Mouse (Mus musculus): ENCODE measurements around the gene Cutc.

Cutc gene

DNA sequence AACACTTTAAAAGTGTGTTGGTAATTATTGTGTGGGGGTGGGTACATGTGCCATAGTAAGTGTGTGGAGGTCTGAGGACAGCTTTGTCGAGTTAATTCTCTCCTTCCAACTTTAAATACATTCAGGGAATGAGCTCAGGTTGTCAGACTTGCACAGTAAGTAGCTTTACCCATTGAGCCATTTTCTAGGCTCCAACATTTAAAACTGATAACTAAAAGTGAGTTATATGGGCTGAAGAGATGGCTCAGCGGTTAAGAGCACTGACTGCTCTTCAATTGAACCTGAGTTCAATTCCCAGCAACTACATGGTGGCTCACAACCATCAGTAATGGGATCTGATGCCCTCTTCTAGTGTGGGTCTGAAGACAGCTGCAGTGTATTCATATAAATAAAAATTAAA is 1.4 kb downstream of the Cutc start:
- no peak for DNase-seq

GRCm38 (mm10) chr19:43754872-43755271 is 2.1 kb downstream of the Cutc start:
- DNase-seq: no peak

DNA sequence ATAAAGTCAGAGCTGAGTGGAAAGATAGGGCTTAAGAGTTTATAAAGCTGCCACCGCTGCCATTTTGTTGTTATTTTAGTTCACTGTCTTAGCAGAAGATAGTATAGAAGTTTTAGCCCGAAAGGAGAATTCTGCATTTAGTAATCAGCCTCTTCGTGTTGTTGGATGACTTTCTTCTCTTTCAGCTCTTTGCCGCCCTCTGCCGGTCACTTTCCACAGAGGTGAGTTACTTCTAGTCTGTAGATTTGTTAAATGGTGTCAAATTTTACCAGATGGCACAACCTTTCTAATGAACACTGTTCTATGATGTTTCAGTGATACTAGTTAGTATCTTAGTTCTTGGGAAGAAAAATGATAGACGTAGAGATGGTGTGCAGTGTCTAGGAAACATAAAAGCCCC is 7.7 kb downstream of the Cutc start:
- DNase-seq: peak; percentile 43 to 77

- DNase-seq: no peak
Measured at GRCm38 (mm10) chr19:43761543-43762256, 8.9 kb downstream of the Cutc start.

- DNase-seq: no peak
Measured at GRCm38 (mm10) chr19:43762410-43762809, 9.6 kb downstream of the Cutc start.

DNA sequence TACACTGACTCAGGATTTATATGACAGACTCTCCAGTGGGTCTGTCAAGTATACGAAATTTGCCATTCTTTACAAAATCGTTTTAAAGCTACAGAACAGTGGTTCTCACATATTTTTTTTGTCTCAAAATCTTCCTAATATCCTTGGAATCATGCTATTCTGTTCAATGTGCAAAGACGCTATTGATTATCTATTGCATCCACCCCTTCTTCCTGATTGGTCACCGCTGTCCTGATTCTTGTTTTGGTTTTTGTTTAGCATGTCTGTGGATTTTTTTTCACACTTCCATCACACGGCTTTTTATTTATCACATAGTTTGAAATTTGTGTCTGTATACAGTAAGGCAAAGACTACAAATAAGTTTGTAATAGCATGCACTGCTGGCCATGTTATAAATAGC is 13.7 kb downstream of the Cutc start:
- DNase-seq: no peak

GRCm38 (mm10) chr19:43767549-43768322 is 14.9 kb downstream of the Cutc start:
- no peak for DNase-seq

- DNase-seq: no peak
Measured at GRCm38 (mm10) chr19:43769366-43769960, 16.7 kb downstream of the Cutc start.

GRCm38 (mm10) chr19:43770584-43770983 is 17.8 kb downstream of the Cutc start:
- DNase-seq: no peak

- DNase-seq: no peak
Measured at GRCm38 (mm10) chr19:43771499-43771969, 18.7 kb downstream of the Cutc start.

- DNase-seq: no peak
Measured at GRCm38 (mm10) chr19:43772311-43772710, 19.5 kb downstream of the Cutc start.

- no peak for DNase-seq
Measured at GRCm38 (mm10) chr19:43775433-43775832, 22.6 kb downstream of the Cutc start.

DNA sequence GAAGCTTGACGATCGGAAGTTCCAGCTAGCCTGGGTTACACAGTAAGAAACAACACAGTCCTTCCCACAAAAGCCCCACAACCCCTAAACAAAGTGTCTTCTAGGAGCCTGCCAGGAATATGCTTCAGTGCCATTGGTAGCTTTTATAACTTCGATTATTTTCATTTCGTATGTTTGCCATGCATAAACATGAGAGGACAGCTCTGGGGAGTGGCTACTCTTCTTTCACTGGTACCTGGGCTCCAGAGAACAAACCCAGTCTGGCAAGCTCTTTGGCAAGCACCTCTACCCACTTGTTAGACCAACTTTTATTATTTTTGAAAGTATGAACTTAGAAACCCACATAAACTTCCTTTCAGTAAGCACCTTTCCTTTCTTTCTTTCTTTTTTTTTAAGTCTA is 23.8 kb downstream of the Cutc start:
- DNase-seq: no peak

DNA sequence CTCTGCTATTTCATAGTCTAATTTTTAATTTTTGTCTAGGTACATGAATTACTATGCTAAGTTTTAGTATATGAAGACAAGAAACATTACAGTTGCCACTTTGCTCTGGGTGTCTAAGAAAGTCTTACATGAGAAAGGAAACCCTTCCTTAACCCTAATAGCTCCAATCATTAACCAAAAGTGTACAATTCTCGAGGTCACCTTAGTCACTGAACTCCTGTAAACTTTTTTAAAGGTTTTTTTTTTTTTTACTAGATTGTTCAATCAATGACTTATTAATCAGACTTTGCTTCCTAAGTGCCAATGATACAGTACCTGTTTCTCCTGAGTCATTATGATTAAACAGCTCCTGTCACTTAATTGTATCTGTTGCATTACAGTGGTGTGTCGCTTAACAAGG is 24.5 kb downstream of the Cutc start:
- DNase-seq: no peak

DNA sequence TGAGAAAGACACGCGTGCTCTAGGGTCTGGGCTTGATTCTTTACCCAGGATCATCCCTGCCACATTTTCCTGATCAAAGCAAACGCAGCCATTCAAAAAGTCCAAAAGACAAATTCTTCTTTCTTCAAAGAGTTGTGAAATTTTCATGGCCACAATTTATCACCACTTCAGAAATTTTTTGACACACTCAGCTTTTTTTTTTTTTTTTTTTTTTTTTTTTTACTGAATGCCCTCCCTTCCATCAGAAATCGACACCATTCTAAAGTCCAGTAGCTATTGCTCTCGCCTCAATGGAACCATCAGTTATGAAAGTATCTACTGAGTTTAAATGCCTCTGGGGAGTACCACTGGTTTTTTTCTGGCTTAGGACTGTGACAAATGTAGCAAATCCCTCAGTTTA is 27.6 kb downstream of the Cutc start:
- no peak for DNase-seq

- no peak for DNase-seq
Measured at GRCm38 (mm10) chr19:43781980-43782379, 29.2 kb downstream of the Cutc start, which contains the start of gene Abcc2. TSS of gene Abcc2 (plus strand) at chr19:43782192.

DNA sequence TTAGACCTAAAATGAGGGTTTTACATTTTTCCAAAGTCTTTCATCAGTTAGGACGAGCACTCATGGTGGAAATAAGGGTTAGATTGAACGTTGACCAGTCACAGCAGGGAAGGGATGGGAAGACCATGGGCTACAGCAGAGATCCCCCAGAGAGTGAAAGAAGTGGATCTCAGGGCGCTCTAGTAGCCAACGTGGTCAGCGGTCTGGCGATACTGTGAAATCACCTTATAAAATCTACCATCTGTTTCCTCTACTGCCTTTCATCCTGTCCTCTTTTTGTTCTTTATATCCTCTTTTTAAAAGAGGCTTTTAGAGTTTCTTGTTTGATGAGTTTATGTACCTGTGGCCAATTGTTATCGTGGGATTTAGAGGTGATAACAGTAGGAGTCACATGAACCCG is 32.0 kb downstream of the Cutc start:
- no peak for DNase-seq

GRCm38 (mm10) chr19:43786249-43787026 is 33.6 kb downstream of the Cutc start:
- no peak for DNase-seq

DNA sequence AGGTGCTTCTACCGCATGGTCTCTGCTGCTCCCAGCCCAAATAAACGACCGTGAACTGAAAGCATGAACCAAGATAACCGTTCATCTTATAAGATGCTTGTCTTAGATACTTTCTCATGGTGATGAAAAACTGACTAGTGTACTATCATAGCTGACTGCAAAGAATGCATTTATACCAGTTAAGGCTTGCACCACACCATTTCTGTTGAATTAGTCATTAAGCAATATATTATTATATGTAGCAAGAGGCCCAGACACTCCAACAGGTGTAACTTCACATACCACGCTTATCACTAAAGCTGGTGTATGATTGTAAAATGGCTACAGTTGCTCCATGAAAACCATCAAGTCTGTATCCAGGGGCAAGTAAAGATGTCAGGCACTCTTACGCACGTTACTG is 37.0 kb downstream of the Cutc start:
- DNase-seq: no peak

- no peak for DNase-seq
Measured at GRCm38 (mm10) chr19:43792537-43792936, 39.7 kb downstream of the Cutc start.

GRCm38 (mm10) chr19:43793951-43794350 is 41.2 kb downstream of the Cutc start:
- DNase-seq: no peak

- no peak for DNase-seq
Measured at GRCm38 (mm10) chr19:43795511-43795910, 42.7 kb downstream of the Cutc start.

DNA sequence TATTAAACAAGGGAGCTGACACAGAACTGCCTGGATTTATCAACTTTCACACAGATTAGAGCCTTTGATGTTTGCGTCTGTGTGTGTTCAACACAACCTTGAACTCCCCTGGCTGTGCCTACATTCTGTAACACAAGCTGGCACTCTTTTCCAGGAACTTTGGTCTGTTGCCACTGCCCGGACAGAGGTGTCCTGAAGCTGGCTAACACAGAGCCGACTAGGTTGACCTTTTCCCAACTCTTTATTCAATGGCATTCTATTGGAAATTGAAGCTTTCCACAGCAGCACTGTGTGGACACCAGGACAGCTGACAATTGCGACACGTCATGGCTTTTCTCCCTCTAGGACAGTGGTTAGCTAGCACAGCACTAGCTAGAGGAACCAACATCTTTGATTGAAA is 44.4 kb downstream of the Cutc start:
- no peak for DNase-seq

Data from lung, postnatal 4 days (tissue).